Mouse (Mus musculus): Measurements from ENCODE around the gene Spr. TPM values are rescaled to one million over a fixed set of nuclear protein-coding genes. Genes with fewer than 3 reads are reported as not detected.
A peak's percentile ranks its signal among the peaks of the same experiment; 100 is the strongest.
"Not testable (repeated sequence)": the region's sequence is repeated elsewhere in the genome, so short reads cannot be mapped to it uniquely, and the experiment has no call there.

Spr gene
- polyA plus RNA-seq, 1 experiment from 2014 or later = 77.8 TPM

GRCm38 (mm10) chr6:85141013-85141412 lies 3.4 kb upstream of the Spr start:
- not testable (repeated sequence) for H3K9me3 ChIP-seq (ENCODE audit: control insufficient read depth, low read length); H3K4me2 ChIP-seq (ENCODE audit: low read depth, severe bottlenecking); ATAC-seq (ENCODE audit: insufficient number of reproducible peaks, low FRiP score, low TSS enrichment, low read depth); H3K27me3 ChIP-seq (ENCODE audit: control insufficient read depth, insufficient read depth, low read length); H3K4me3 ChIP-seq (ENCODE audit: low read depth, low read length); H3K4me1 ChIP-seq (ENCODE audit: control insufficient read depth, insufficient read depth, low read length); H3K27ac ChIP-seq (replicated peaks; ENCODE audit: low read depth, low read length); H3K36me3 ChIP-seq (ENCODE audit: control insufficient read depth, insufficient read depth, low read length); H3K9ac ChIP-seq (ENCODE audit: low read length)
- WGBS = 10% methylated on average over 6 of the region's 7 CpGs
- DNase-seq (ENCODE audit: low spot score) = peak; percentile 61

- WGBS = 95% methylated on average over 2 of the region's 2 CpGs
- Histone ChIP-seq H3K9ac (ENCODE audit: low read length) (no peak overlapping the region), H3K27me3 (ENCODE audit: control insufficient read depth, insufficient read depth, low read length) (no peaks in the 10 kb centered on the region), H3K4me2 (ENCODE audit: low read depth, severe bottlenecking) (no peak overlapping the region), H3K27ac (replicated peaks; ENCODE audit: low read depth, low read length) (no peak overlapping the region), H3K4me1 (ENCODE audit: control insufficient read depth, insufficient read depth, low read length) (no peaks in the 10 kb centered on the region), H3K36me3 (ENCODE audit: control insufficient read depth, insufficient read depth, low read length) (peaks cover 1% of the 10 kb centered on the region; the same call in 1 of the 2 replicates), H3K4me3 (ENCODE audit: low read depth, low read length) (no peak overlapping the region), H3K9me3 (ENCODE audit: control insufficient read depth, low read length) (no peaks in the 10 kb centered on the region)
- DNase-seq (ENCODE audit: low spot score) (no peak), ATAC-seq (ENCODE audit: insufficient number of reproducible peaks, low FRiP score, low TSS enrichment, low read depth) (no peak)
These were observed 2.0 kb upstream of the Spr start for GRCm38 (mm10) chr6:85139534-85139933.

- H3K4me1 ChIP-seq (ENCODE audit: control insufficient read depth, insufficient read depth, low read length); ATAC-seq (ENCODE audit: insufficient number of reproducible peaks, low FRiP score, low TSS enrichment, low read depth); H3K36me3 ChIP-seq (ENCODE audit: control insufficient read depth, insufficient read depth, low read length); H3K27me3 ChIP-seq (ENCODE audit: control insufficient read depth, insufficient read depth, low read length); H3K9me3 ChIP-seq (ENCODE audit: control insufficient read depth, low read length); H3K27ac ChIP-seq (replicated peaks; ENCODE audit: low read depth, low read length); DNase-seq (ENCODE audit: low spot score): not testable (repeated sequence)
- Histone ChIP-seq H3K4me3 (ENCODE audit: low read depth, low read length) (peak overlapping the region; percentile 90), H3K9ac (ENCODE audit: low read length) (peak overlapping the region; percentile 85; the same call in 1 of the 2 replicates), H3K4me2 (ENCODE audit: low read depth, severe bottlenecking) (peak overlapping the region; percentile 71)
- 64% methylated on average over 7 of the region's 7 CpGs for WGBS
These were observed 782 bp downstream of the Spr start for GRCm38 (mm10) chr6:85136784-85137183.

- not testable (repeated sequence) for H3K4me1 ChIP-seq (ENCODE audit: control insufficient read depth, insufficient read depth, low read length); H3K27me3 ChIP-seq (ENCODE audit: control insufficient read depth, insufficient read depth, low read length); H3K4me3 ChIP-seq (ENCODE audit: low read depth, low read length); H3K27ac ChIP-seq (replicated peaks; ENCODE audit: low read depth, low read length); H3K36me3 ChIP-seq (ENCODE audit: control insufficient read depth, insufficient read depth, low read length); H3K4me2 ChIP-seq (ENCODE audit: low read depth, severe bottlenecking); ATAC-seq (ENCODE audit: insufficient number of reproducible peaks, low FRiP score, low TSS enrichment, low read depth); H3K9ac ChIP-seq (ENCODE audit: low read length); H3K9me3 ChIP-seq (ENCODE audit: control insufficient read depth, low read length)
- 24% methylated on average over 3 of the region's 3 CpGs for WGBS
- DNase-seq (ENCODE audit: low spot score) = peak; percentile 49
These were observed 4.8 kb downstream of the Spr start for GRCm38 (mm10) chr6:85132794-85133193.

GRCm38 (mm10) chr6:85132237-85132636 lies 5.3 kb downstream of the Spr start:
- H3K27me3 ChIP-seq (ENCODE audit: control insufficient read depth, insufficient read depth, low read length); H3K9me3 ChIP-seq (ENCODE audit: control insufficient read depth, low read length); DNase-seq (ENCODE audit: low spot score); H3K4me1 ChIP-seq (ENCODE audit: control insufficient read depth, insufficient read depth, low read length); ATAC-seq (ENCODE audit: insufficient number of reproducible peaks, low FRiP score, low TSS enrichment, low read depth); H3K9ac ChIP-seq (ENCODE audit: low read length); H3K27ac ChIP-seq (replicated peaks; ENCODE audit: low read depth, low read length); H3K36me3 ChIP-seq (ENCODE audit: control insufficient read depth, insufficient read depth, low read length); H3K4me2 ChIP-seq (ENCODE audit: low read depth, severe bottlenecking); H3K4me3 ChIP-seq (ENCODE audit: low read depth, low read length): not testable (repeated sequence)
- WGBS = 92% methylated on average over 3 of the region's 3 CpGs

- H3K4me2 ChIP-seq (ENCODE audit: low read depth, severe bottlenecking) = no peak overlapping the region
- ATAC-seq (ENCODE audit: insufficient number of reproducible peaks, low FRiP score, low TSS enrichment, low read depth) (no peak), DNase-seq (ENCODE audit: low spot score) (peak; percentile 83)
- H3K27me3 ChIP-seq (ENCODE audit: control insufficient read depth, insufficient read depth, low read length) = peaks cover 7% of the 10 kb centered on the region
- H3K27ac ChIP-seq (replicated peaks; ENCODE audit: low read depth, low read length) = no peak overlapping the region
- WGBS = 6% methylated on average over 4 of the region's 4 CpGs
- peaks cover 2% of the 10 kb centered on the region; the same call in 1 of the 2 replicates for H3K36me3 ChIP-seq (ENCODE audit: control insufficient read depth, insufficient read depth, low read length)
- no peaks in the 10 kb centered on the region for H3K9me3 ChIP-seq (ENCODE audit: control insufficient read depth, low read length)
- no peak overlapping the region for H3K9ac ChIP-seq (ENCODE audit: low read length)
- no peak overlapping the region for H3K4me3 ChIP-seq (ENCODE audit: low read depth, low read length)
- H3K4me1 ChIP-seq (ENCODE audit: control insufficient read depth, insufficient read depth, low read length) = no peaks in the 10 kb centered on the region
These were observed 5.9 kb downstream of the Spr start for GRCm38 (mm10) chr6:85131673-85132072.

- WGBS = 35% methylated on average over 9 of the region's 11 CpGs
- not testable (repeated sequence) for ATAC-seq (ENCODE audit: insufficient number of reproducible peaks, low FRiP score, low TSS enrichment, low read depth); H3K4me1 ChIP-seq (ENCODE audit: control insufficient read depth, insufficient read depth, low read length); H3K9me3 ChIP-seq (ENCODE audit: control insufficient read depth, low read length); H3K36me3 ChIP-seq (ENCODE audit: control insufficient read depth, insufficient read depth, low read length); H3K27ac ChIP-seq (replicated peaks; ENCODE audit: low read depth, low read length); H3K4me3 ChIP-seq (ENCODE audit: low read depth, low read length); H3K27me3 ChIP-seq (ENCODE audit: control insufficient read depth, insufficient read depth, low read length); H3K9ac ChIP-seq (ENCODE audit: low read length); H3K4me2 ChIP-seq (ENCODE audit: low read depth, severe bottlenecking)
- peak; percentile 66 for DNase-seq (ENCODE audit: low spot score)
These were observed 19.7 kb downstream of the Spr start for GRCm38 (mm10) chr6:85117545-85118511.

- Histone ChIP-seq H3K27ac (replicated peaks; ENCODE audit: low read depth, low read length) (no peak overlapping the region), H3K4me3 (ENCODE audit: low read depth, low read length) (no peak overlapping the region), H3K27me3 (ENCODE audit: control insufficient read depth, insufficient read depth, low read length) (no peaks in the 10 kb centered on the region), H3K36me3 (ENCODE audit: control insufficient read depth, insufficient read depth, low read length) (no peaks in the 10 kb centered on the region), H3K4me1 (ENCODE audit: control insufficient read depth, insufficient read depth, low read length) (no peaks in the 10 kb centered on the region), H3K9ac (ENCODE audit: low read length) (no peak overlapping the region), H3K4me2 (ENCODE audit: low read depth, severe bottlenecking) (no peak overlapping the region), H3K9me3 (ENCODE audit: control insufficient read depth, low read length) (no peaks in the 10 kb centered on the region)
- no peak for DNase-seq (ENCODE audit: low spot score)
- WGBS = 90% methylated on average over 10 of the region's 10 CpGs
- no peak for ATAC-seq (ENCODE audit: insufficient number of reproducible peaks, low FRiP score, low TSS enrichment, low read depth)
These were observed 32.4 kb downstream of the Spr start for GRCm38 (mm10) chr6:85105033-85105615.
